Mouse (Mus musculus) heart, embryonic 15.5 days (tissue): ENCODE measurements at regions not wholly inside any gene's neighbourhood (a gene's known extent, or its start where the extent isn't known, plus 50 kb on each side); places are given as distances from the start of the nearest gene placed in this dataset.
"Not testable (repeated sequence)": the region's sequence is repeated elsewhere in the genome, so short reads cannot be mapped to it uniquely, and the experiment has no call there.

ENCODE experiments used
- ATAC-seq: fragments of 200-750 bp; cut with Nextera tagmentation; replicated peaks from 2 replicates; pipeline ENCODE4 v1.8.0; 2017; ENCODE audit warnings: low read depth, moderate TSS enrichment; ENCODE audit not compliant: insufficient number of reproducible peaks, insufficient read depth, low FRiP score
- H3K27ac ChIP-seq: fragments of 300-500 bp; sonication (generic); 2 replicates; pipeline ENCODE4 v1.5.1; 2015; ENCODE audit warnings: mild to moderate bottlenecking, inconsistent platforms
- H3K27me3 ChIP-seq: fragments of 300-500 bp; sonication (generic); 2 replicates; pipeline ENCODE4 v1.6.1; 2015; ENCODE audit warnings: inconsistent platforms
- H3K36me3 ChIP-seq: fragments of 300-500 bp; sonication (generic); 2 replicates; pipeline ENCODE4 v1.6.1; 2015; ENCODE audit warnings: mild to moderate bottlenecking, inconsistent platforms
- H3K4me1 ChIP-seq: fragments of 300-500 bp; sonication (generic); replicated peaks from 2 replicates; pipeline ENCODE4 v1.6.1; 2015; ENCODE audit warnings: inconsistent platforms
- H3K4me2 ChIP-seq: fragments of 300-500 bp; sonication (generic); 2 replicates; pipeline ENCODE4 v1.6.1; 2015; ENCODE audit warnings: inconsistent platforms, mild to moderate bottlenecking, moderate library complexity
- H3K4me3 ChIP-seq: fragments of 300-500 bp; sonication (generic); 2 replicates; pipeline ENCODE4 v1.5.1; 2015; ENCODE audit warnings: mild to moderate bottlenecking, inconsistent platforms
- H3K9ac ChIP-seq: fragments of 300-500 bp; sonication (generic); 2 replicates; pipeline ENCODE4 v1.6.1; 2015; ENCODE audit warnings: mild to moderate bottlenecking, inconsistent platforms
- H3K9me3 ChIP-seq: fragments of 300-500 bp; sonication (generic); replicated peaks from 2 replicates; pipeline ENCODE4 v1.6.1; 2016; ENCODE audit warnings: inconsistent platforms
- WGBS: fragments of 180-500 bp; shearing (Covaris S2); methylation state at CpG from one replicate; pipeline ENCODE4 v1.1.7; 2015; ENCODE audit warnings: mixed read lengths; 5-methylcytosine and 5-hydroxymethylcytosine counted together

GRCm38 (mm10) chr3:21892864-21893404, 183.5 kb upstream of the Tbl1xr1 start:
- Histone ChIP-seq H3K27ac (no peak overlapping the region), H3K4me2 (no peak overlapping the region), H3K4me3 (no peak overlapping the region), H3K9ac (no peak overlapping the region), H3K27me3 (no peaks in the 10 kb centered on the region), H3K36me3 (no peaks in the 10 kb centered on the region), H3K4me1 (no peaks in the 10 kb centered on the region), H3K9me3 (no peaks in the 10 kb centered on the region)
- no peak for ATAC-seq
- WGBS = 58% methylated on average over 8 of the region's 8 CpGs

DNA sequence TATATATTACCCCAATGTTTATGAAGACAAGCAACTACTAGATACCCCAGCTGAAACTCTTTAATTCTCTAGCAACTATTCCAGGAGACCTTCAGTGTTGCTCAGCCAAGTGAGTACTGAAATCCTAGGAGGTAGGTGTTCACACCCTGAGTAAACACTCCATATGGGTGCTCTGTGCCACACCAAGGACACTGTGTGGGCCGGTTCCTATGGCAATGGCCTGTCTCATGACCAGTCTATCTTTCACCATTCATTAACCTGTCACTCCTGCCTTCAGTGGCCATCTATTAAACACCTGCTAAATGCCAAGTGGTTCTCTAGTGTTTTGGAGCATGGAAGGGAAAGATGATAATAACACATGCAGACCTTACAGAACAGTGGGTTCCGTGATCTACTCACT, 180.9 kb upstream of the Tbl1xr1 start:
- no peaks in the 10 kb centered on the region for H3K9me3 ChIP-seq
- WGBS = 72% methylated on average over 2 of the region's 2 CpGs

GRCm38 (mm10) chr3:21898241-21898640, 178.2 kb upstream of the Tbl1xr1 start:
- ATAC-seq = no peak
- no peaks in the 10 kb centered on the region for H3K36me3 ChIP-seq
- no peak overlapping the region for H3K27ac ChIP-seq
- no peaks in the 10 kb centered on the region for H3K4me1 ChIP-seq
- H3K4me3 ChIP-seq = no peak overlapping the region
- no peaks in the 10 kb centered on the region for H3K27me3 ChIP-seq
- WGBS = 59% methylated on average over 5 of the region's 5 CpGs
- H3K9ac ChIP-seq = no peak overlapping the region
- no peak overlapping the region for H3K4me2 ChIP-seq
- no peaks in the 10 kb centered on the region for H3K9me3 ChIP-seq

More for the DNA sequence above, 180.9 kb upstream of the Tbl1xr1 start:
- ATAC-seq = no peak
- Histone ChIP-seq H3K36me3 (no peaks in the 10 kb centered on the region), H3K27ac (no peak overlapping the region), H3K4me1 (no peaks in the 10 kb centered on the region), H3K4me3 (no peak overlapping the region), H3K27me3 (no peaks in the 10 kb centered on the region), H3K4me2 (no peak overlapping the region), H3K9ac (no peak overlapping the region)

GRCm38 (mm10) chr3:21905384-21906073, 170.9 kb upstream of the Tbl1xr1 start:
- Histone ChIP-seq H3K9ac (no peak overlapping the region), H3K4me1 (no peaks in the 10 kb centered on the region), H3K9me3 (no peaks in the 10 kb centered on the region), H3K27ac (no peak overlapping the region), H3K36me3 (no peaks in the 10 kb centered on the region), H3K4me3 (no peak overlapping the region), H3K4me2 (no peak overlapping the region), H3K27me3 (no peaks in the 10 kb centered on the region)
- ATAC-seq = no peak
- 33% methylated on average over 2 of the region's 2 CpGs for WGBS

- no peaks in the 10 kb centered on the region for H3K9me3 ChIP-seq
- H3K27ac ChIP-seq = no peak overlapping the region
- no peak overlapping the region for H3K4me3 ChIP-seq
- no peaks in the 10 kb centered on the region for H3K4me1 ChIP-seq
- no peak for ATAC-seq
- no peaks in the 10 kb centered on the region for H3K36me3 ChIP-seq
- H3K27me3 ChIP-seq = no peaks in the 10 kb centered on the region
- no peak overlapping the region for H3K4me2 ChIP-seq
- 90% methylated on average over 4 of the region's 4 CpGs for WGBS
- no peak overlapping the region for H3K9ac ChIP-seq
Observed at GRCm38 (mm10) chr3:21908828-21909227, 167.6 kb upstream of the Tbl1xr1 start.

DNA sequence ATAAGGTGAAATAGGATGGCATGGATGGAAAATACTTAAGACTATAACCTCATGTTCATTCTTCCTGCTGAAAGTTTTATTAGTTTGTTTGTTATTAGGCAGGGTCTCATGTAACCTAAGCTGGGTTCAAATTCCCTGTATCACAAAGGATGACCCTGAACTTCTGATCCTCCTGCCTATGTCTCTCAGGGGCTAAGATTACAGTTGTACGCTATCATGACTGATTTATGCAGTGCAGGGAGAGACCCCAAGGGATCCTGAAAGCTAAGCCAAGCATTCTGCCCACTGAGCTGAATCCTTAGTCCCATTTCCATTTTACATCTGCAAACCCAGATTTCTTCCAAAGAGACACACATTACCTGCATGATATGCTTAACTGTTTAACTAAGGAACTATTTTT, 166.4 kb upstream of the Tbl1xr1 start:
- Histone ChIP-seq H3K9me3 (no peaks in the 10 kb centered on the region), H3K36me3 (no peaks in the 10 kb centered on the region), H3K4me1 (no peaks in the 10 kb centered on the region; the same call in 1 of the 2 replicates), H3K4me3 (no peak overlapping the region), H3K4me2 (no peak overlapping the region), H3K27me3 (no peaks in the 10 kb centered on the region), H3K27ac (no peak overlapping the region), H3K9ac (no peak overlapping the region)
- ATAC-seq = no peak
- 78% methylated on average over 1 of the region's 1 CpGs for WGBS

GRCm38 (mm10) chr3:21911071-21911470, 165.4 kb upstream of the Tbl1xr1 start:
- H3K27ac ChIP-seq = no peak overlapping the region
- H3K4me1 ChIP-seq = no peaks in the 10 kb centered on the region; the same call in 1 of the 2 replicates
- no peak overlapping the region for H3K4me3 ChIP-seq
- H3K4me2 ChIP-seq = no peak overlapping the region
- ATAC-seq = no peak
- no peak overlapping the region for H3K9ac ChIP-seq
- no peaks in the 10 kb centered on the region for H3K36me3 ChIP-seq
- H3K27me3 ChIP-seq = no peaks in the 10 kb centered on the region
- H3K9me3 ChIP-seq = no peaks in the 10 kb centered on the region

DNA sequence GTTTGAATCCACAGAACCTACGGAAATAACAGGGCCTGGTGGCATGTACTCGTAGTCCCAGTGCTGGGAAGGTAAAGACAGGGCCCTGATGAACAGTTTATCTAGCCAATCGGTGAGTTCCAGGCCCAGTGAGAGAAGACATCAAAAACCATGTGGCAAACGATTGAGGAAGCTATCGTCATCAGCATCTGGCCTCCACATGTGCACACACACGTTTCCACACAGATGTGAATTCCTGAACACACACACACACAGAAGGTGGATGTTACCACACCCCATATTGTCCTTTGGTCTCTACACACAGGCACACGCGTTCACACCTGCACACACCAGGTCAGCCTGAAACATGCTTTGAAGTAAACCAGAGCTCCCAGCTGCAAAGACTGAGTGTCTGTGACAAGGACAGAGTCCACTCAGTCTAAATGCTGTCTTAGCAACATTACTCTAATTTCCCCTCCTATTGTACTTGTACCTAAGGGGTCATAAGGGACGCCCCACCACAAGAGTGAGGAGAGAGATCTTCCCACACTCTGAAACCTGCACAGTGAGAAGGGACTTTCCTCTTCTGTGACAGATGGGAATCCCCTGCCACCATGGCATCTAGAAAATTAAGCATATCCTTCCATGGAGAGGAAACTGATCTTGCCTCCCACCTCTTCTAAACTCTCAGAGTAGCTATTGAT, 159.1 kb upstream of the Tbl1xr1 start:
- H3K9ac ChIP-seq = no peak overlapping the region
- no peak overlapping the region for H3K4me2 ChIP-seq
- H3K27ac ChIP-seq = no peak overlapping the region
- no peaks in the 10 kb centered on the region for H3K36me3 ChIP-seq
- no peaks in the 10 kb centered on the region for H3K27me3 ChIP-seq
- ATAC-seq = no peak
- no peak overlapping the region for H3K4me3 ChIP-seq
- H3K9me3 ChIP-seq = no peaks in the 10 kb centered on the region
- 82% methylated on average over 9 of the region's 9 CpGs for WGBS
- no peaks in the 10 kb centered on the region; the same call in 1 of the 2 replicates for H3K4me1 ChIP-seq

GRCm38 (mm10) chr3:21918431-21918830, 158.0 kb upstream of the Tbl1xr1 start:
- no peak overlapping the region for H3K4me2 ChIP-seq
- no peaks in the 10 kb centered on the region; the same call in 1 of the 2 replicates for H3K4me1 ChIP-seq
- H3K9me3 ChIP-seq = no peaks in the 10 kb centered on the region
- no peaks in the 10 kb centered on the region for H3K36me3 ChIP-seq
- no peak overlapping the region for H3K4me3 ChIP-seq
- no peaks in the 10 kb centered on the region for H3K27me3 ChIP-seq
- H3K9ac ChIP-seq = no peak overlapping the region
- WGBS = 86% methylated on average over 10 of the region's 10 CpGs
- H3K27ac ChIP-seq = no peak overlapping the region
- no peak for ATAC-seq

DNA sequence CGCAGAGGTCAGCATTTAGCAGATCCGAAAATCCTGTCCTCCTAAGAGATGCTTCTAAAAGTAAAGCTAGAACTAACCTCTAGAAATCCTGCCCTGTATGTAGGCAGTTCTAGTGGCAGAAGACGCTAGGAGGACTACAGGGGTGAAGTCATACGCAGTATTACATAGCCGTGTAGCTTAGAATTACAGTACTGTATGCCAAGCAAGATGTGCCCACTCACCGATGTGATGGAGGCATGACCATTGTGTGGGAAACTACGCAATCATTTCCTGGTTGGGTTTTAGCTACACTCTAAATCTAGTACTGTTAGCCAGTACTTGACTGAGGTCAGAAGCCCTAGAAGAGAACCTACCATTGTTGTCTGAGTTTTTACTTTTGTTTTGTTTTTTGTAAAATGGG, 156.5 kb upstream of the Tbl1xr1 start:
- H3K27ac ChIP-seq = no peak overlapping the region
- no peak overlapping the region for H3K4me3 ChIP-seq
- no peaks in the 10 kb centered on the region for H3K9me3 ChIP-seq
- no peaks in the 10 kb centered on the region for H3K27me3 ChIP-seq
- no peaks in the 10 kb centered on the region for H3K36me3 ChIP-seq
- 87% methylated on average over 7 of the region's 7 CpGs for WGBS
- no peak for ATAC-seq
- H3K4me1 ChIP-seq = no peaks in the 10 kb centered on the region
- no peak overlapping the region for H3K9ac ChIP-seq
- no peak overlapping the region for H3K4me2 ChIP-seq

DNA sequence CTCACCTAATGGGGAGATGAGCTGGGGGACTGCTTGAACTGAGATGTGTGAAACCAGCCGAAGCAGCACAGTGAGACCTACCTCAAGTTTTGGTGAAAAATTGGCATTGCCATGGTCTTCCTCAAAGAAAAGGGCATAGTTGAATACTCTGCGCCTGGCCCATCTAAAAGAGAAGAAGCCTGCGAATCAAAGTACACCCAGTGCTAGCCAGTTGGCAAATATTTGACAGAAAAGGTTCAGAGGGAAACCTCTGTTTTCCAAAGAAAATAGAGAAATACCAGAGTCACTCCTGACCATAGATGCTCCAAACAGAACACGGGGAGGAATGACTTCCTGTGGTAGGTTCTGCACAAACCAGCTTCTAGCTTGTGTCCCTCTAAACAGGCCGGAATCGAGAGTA, 144.5 kb upstream of the Tbl1xr1 start:
- Histone ChIP-seq H3K9me3 (no peaks in the 10 kb centered on the region), H3K27me3 (no peaks in the 10 kb centered on the region), H3K4me2 (no peak overlapping the region), H3K4me3 (no peak overlapping the region), H3K4me1 (peaks cover 21% of the 10 kb centered on the region), H3K36me3 (no peaks in the 10 kb centered on the region), H3K9ac (no peak overlapping the region), H3K27ac (no peak overlapping the region)
- ATAC-seq = no peak
- WGBS = 85% methylated on average over 6 of the region's 6 CpGs

DNA sequence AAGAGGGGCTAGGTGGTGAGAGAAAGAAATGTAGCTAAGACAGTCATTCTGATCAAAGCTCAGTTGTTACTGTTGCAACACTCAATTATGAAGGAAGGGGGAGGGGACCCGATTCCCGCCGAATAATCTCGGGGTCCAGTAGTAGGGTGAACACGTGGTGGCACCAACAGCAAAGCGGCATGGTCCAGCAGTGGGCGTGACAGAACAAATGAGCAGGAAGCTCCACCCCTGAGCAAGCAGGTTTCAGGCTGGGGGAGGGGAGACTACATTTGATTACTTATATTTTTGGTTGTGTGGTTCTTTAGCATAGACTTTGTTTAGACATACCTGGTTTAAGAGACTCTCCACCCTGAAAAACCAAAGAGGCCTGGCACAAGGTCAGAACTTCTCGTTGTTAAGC, 143.8 kb upstream of the Tbl1xr1 start:
- H3K4me2 ChIP-seq, H3K27me3 ChIP-seq, H3K27ac ChIP-seq, H3K9ac ChIP-seq, ATAC-seq, H3K9me3 ChIP-seq, H3K36me3 ChIP-seq, H3K4me3 ChIP-seq: not testable (repeated sequence)
- WGBS = 73% methylated on average over 8 of the region's 8 CpGs
- H3K4me1 ChIP-seq = peaks cover 23% of the 10 kb centered on the region
